Mouse (Mus musculus) lung, adult 2 months (tissue): ENCODE data around the gene Rasa2.

Experiments used
- CTCF ChIP-seq: fragments of 200-500 bp; IDR thresholded peaks from 2 replicates; pipeline ENCODE4 v1.5.1; 2011; ENCODE audit warnings: mild to moderate bottlenecking, low read length, control low read depth; ENCODE audit not compliant: insufficient read depth
- POLR2A ChIP-seq: fragments of 200-500 bp; IDR thresholded peaks from 2 replicates; pipeline ENCODE4 v1.6.1; 2011; ENCODE audit warnings: low read depth, mild to moderate bottlenecking, control low read depth, low read length, borderline replicate concordance; ENCODE audit errors: extremely low read depth

GRCm38 (mm10) chr9:96611693-96612293 lies 19.6 kb downstream of the Rasa2 start:
- no peak for TF ChIP-seq POLR2A
- TF ChIP-seq CTCF, result no peak
